Mouse (Mus musculus) gastrocnemius, adult 2 months (tissue): ENCODE measurements around the gene Trappc11. TPM values are rescaled to one million over a fixed set of nuclear protein-coding genes. Genes with fewer than 3 reads are reported as not detected.

Source experiments
- DNase-seq: peaks from one replicate; pipeline ENCODE4 v3.0.0; 2022
- H3K27ac ChIP-seq: fragments of 200-600 bp; 2 replicates; pipeline ENCODE4 v1.8.1; 2022; ENCODE audit warnings: mild to moderate bottlenecking
- H3K4me3 ChIP-seq: fragments of 200-600 bp; 2 replicates; pipeline ENCODE4 v1.8.1; 2022; ENCODE audit warnings: mild to moderate bottlenecking, moderate library complexity
- CTCF ChIP-seq: fragments of 200-600 bp; IDR thresholded peaks from 2 replicates; pipeline ENCODE4 v1.8.1; 2022; ENCODE audit warnings: antibody characterized with exemption, mild to moderate bottlenecking, moderate library complexity
- intact Hi-C: fragments of 180-260 bp; cut with DNase I; formaldehyde crosslinking; loops from one replicate; pipeline ENCODE4 v1.15.1; 2025
- total RNA-seq, 2 experiments: library from RNA; stranded (reverse); gene quantifications; 2 replicates each; pipeline ENCODE4 v1.2.3; 2021

Gene Trappc11
- total RNA-seq, 2 experiments from 2014 or later = 17.5 to 19.1 TPM

GRCm38 (mm10) chr8:47528094-47528493, 5.2 kb downstream of the Trappc11 start:
- H3K4me3 ChIP-seq = no peak overlapping the region
- no peak for TF ChIP-seq CTCF
- no peak overlapping the region for H3K27ac ChIP-seq
- intact Hi-C loops = no loop called here
- no peak for DNase-seq

- no peak for TF ChIP-seq CTCF
- no peak overlapping the region for H3K4me3 ChIP-seq
- no peak for DNase-seq
- intact Hi-C loops = no loop called here
- no peak overlapping the region for H3K27ac ChIP-seq
Measured at GRCm38 (mm10) chr8:47513601-47514000, 19.7 kb downstream of the Trappc11 start.

- TF ChIP-seq CTCF = no peak
- H3K27ac ChIP-seq = no peak overlapping the region
- H3K4me3 ChIP-seq = no peak overlapping the region
- intact Hi-C loops = no loop called here
- DNase-seq = no peak
Measured at GRCm38 (mm10) chr8:47510930-47511329, 22.3 kb downstream of the Trappc11 start.

- H3K27ac ChIP-seq = no peak overlapping the region
Measured at GRCm38 (mm10) chr8:47505431-47505830, 27.8 kb downstream of the Trappc11 start.

GRCm38 (mm10) chr8:47502546-47502945, 30.7 kb downstream of the Trappc11 start:
- H3K4me3 ChIP-seq = no peak overlapping the region
- no peak for DNase-seq
- no peak for TF ChIP-seq CTCF
- no peak overlapping the region for H3K27ac ChIP-seq
- intact Hi-C loops = no loop called here

More at GRCm38 (mm10) chr8:47505431-47505830, 27.8 kb downstream of the Trappc11 start:
- DNase-seq = no peak
- intact Hi-C loops = no loop called here
- TF ChIP-seq CTCF = no peak
- no peak overlapping the region for H3K4me3 ChIP-seq

GRCm38 (mm10) chr8:47501994-47502393, 31.3 kb downstream of the Trappc11 start:
- intact Hi-C loops = no loop called here
- TF ChIP-seq CTCF = no peak
- H3K4me3 ChIP-seq = no peak overlapping the region
- no peak for DNase-seq
- H3K27ac ChIP-seq = no peak overlapping the region

- Histone ChIP-seq H3K27ac (no peak overlapping the region), H3K4me3 (no peak overlapping the region)
- intact Hi-C loops = no loop called here
- no peak for TF ChIP-seq CTCF
- DNase-seq = no peak
Measured at GRCm38 (mm10) chr8:47495428-47495827, 37.8 kb downstream of the Trappc11 start.

- H3K4me3 ChIP-seq = no peak overlapping the region
- no peak overlapping the region for H3K27ac ChIP-seq
- intact Hi-C loops = no loop called here
- DNase-seq = no peak
- TF ChIP-seq CTCF = no peak
Measured at GRCm38 (mm10) chr8:47494602-47495153, 38.6 kb downstream of the Trappc11 start.

GRCm38 (mm10) chr8:47493106-47493505, 40.2 kb downstream of the Trappc11 start:
- H3K4me3 ChIP-seq = peak overlapping the region; percentile 36
- intact Hi-C loops = no loop called here
- H3K27ac ChIP-seq = no peak overlapping the region
- no peak for DNase-seq
- no peak for TF ChIP-seq CTCF

GRCm38 (mm10) chr8:47487231-47487630, 46.0 kb downstream of the Trappc11 start:
- TF ChIP-seq CTCF = no peak
- DNase-seq = no peak
- intact Hi-C loops = no loop called here
- Histone ChIP-seq H3K4me3 (no peak overlapping the region), H3K27ac (no peak overlapping the region)

GRCm38 (mm10) chr8:47482354-47483071, 50.8 kb downstream of the Trappc11 start:
- no peak overlapping the region for H3K27ac ChIP-seq
- DNase-seq = no peak
- intact Hi-C loops = no loop called here
- no peak overlapping the region for H3K4me3 ChIP-seq
- TF ChIP-seq CTCF = no peak

- intact Hi-C loops = no loop called here
- TF ChIP-seq CTCF = no peak
- no peak overlapping the region for H3K4me3 ChIP-seq
- no peak overlapping the region for H3K27ac ChIP-seq
- DNase-seq = no peak
Measured at GRCm38 (mm10) chr8:47480039-47480438, 53.2 kb downstream of the Trappc11 start.

- H3K27ac ChIP-seq = peak overlapping the region; percentile 63
- H3K4me3 ChIP-seq = peak overlapping the region; percentile 39
- no peak for TF ChIP-seq CTCF
- intact Hi-C loops = no loop called here
- no peak for DNase-seq
Measured at GRCm38 (mm10) chr8:47461650-47462049, 71.6 kb downstream of the Trappc11 start.
